Mouse (Mus musculus) heart, postnatal 25 days (tissue): ENCODE measurements around the gene Kcnn3. TPM values are rescaled to one million over a fixed set of nuclear protein-coding genes. Genes with fewer than 3 reads are reported as not detected.

ENCODE experiments used
- DNase-seq: peaks from one replicate; pipeline ENCODE4 v3.0.0; 2022; ENCODE audit warnings: low spot score
- intact Hi-C: fragments of 180-260 bp; cut with DNase I; formaldehyde crosslinking; loops from one replicate; pipeline ENCODE4 v1.15.1; 2025
- total RNA-seq, 2 experiments: library from RNA; stranded (reverse); gene quantifications; 2 replicates each; pipeline ENCODE4 v1.2.3; 2021

Gene Kcnn3
- total RNA-seq, 2 experiments from 2014 or later = 2.3 to 2.8 TPM

- intact Hi-C loops = no loop called here
- no peak for DNase-seq
Measured at GRCm38 (mm10) chr3:89515444-89515843, 4.5 kb upstream of the Kcnn3 start.

- intact Hi-C loops = no loop called here
- no peak for DNase-seq
Measured at GRCm38 (mm10) chr3:89516321-89516720, 3.6 kb upstream of the Kcnn3 start.

- no peak for DNase-seq
- intact Hi-C loops = no loop called here
Measured at GRCm38 (mm10) chr3:89520618-89521502, 896 bp downstream of the Kcnn3 start.

- intact Hi-C loops = no loop called here
Measured at GRCm38 (mm10) chr3:89521503-89521854, 1.5 kb downstream of the Kcnn3 start.

GRCm38 (mm10) chr3:89522450-89523128, 2.6 kb downstream of the Kcnn3 start:
- DNase-seq = no peak
- intact Hi-C loops = no loop called here

More at GRCm38 (mm10) chr3:89521503-89521854, 1.5 kb downstream of the Kcnn3 start:
- no peak for DNase-seq

- no peak for DNase-seq
- intact Hi-C loops = no loop called here
Measured at GRCm38 (mm10) chr3:89526298-89527090, 6.5 kb downstream of the Kcnn3 start.

GRCm38 (mm10) chr3:89529796-89530195, 9.8 kb downstream of the Kcnn3 start:
- no peak for DNase-seq
- intact Hi-C loops = no loop called here

GRCm38 (mm10) chr3:89534566-89535097, 14.7 kb downstream of the Kcnn3 start:
- DNase-seq = no peak
- intact Hi-C loops = no loop called here

- DNase-seq = no peak
- intact Hi-C loops = no loop called here
Measured at GRCm38 (mm10) chr3:89535147-89535546, 15.2 kb downstream of the Kcnn3 start.

GRCm38 (mm10) chr3:89539036-89539739, 19.2 kb downstream of the Kcnn3 start:
- intact Hi-C loops = no loop called here
- no peak for DNase-seq

GRCm38 (mm10) chr3:89539740-89540370, 19.9 kb downstream of the Kcnn3 start:
- intact Hi-C loops = no loop called here
- DNase-seq = no peak

DNA sequence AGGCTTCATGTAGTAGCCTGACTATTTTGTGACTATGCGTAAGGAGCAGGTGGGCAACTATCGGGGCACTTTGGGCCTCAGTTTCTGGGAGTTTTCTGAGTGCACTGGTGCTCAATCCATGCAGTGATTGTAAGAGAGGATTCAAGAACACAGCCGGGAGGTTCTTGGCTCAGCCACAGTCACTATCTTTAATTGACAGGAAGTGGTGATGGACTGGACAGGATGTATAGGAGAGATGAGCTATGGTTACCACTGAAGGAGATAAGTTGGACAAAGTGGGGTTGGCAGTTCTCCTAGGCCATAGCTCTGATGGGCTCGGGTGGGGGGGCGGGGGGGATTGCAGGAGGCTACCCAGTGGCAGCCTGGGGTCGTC, 20.4 kb downstream of the Kcnn3 start:
- DNase-seq = no peak
- intact Hi-C loops = no loop called here

- intact Hi-C loops = no loop called here
- no peak for DNase-seq
Measured at GRCm38 (mm10) chr3:89546951-89547350, 27.0 kb downstream of the Kcnn3 start.

DNA sequence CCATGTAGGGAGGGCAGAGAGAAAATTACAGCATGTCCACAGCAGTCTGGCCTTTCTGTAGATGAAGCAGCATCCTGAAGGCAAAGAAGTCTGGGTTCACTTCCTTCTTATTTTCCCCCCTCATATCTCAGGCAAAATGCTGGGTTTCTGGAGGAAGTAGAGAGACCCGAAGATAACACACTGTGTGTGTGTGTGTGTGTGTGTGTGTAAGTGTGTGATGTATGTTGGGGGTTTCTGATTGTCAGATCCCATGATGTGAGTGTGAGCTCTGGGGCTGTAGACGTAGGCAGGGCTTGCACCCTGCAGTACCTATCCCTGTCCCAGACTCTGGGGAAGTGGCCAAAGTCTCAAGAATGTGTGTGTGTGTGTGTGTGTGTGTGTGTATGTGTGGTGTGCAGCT, 28.8 kb downstream of the Kcnn3 start:
- intact Hi-C loops = no loop called here

DNA sequence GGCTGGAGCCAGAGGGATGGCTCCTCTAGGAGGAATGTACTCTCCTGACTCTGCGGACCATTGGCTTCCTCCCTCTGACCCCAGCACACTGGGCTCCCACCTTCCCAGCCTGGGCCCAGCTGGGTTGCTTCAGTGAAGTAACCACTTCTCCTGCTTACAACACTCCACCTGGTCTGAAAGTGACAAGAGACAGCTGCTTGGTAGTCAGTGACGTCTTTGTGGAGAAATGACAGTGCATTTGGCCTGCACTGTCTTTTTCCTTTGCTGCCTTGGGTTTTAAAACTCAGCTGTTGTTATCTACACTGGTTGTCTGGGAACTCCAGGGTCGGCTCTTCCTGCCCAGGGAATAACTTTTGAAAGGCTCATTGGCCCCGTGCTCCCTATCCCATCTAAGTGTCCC, 29.5 kb downstream of the Kcnn3 start:
- no peak for DNase-seq
- intact Hi-C loops = no loop called here

More for the DNA sequence above, 28.8 kb downstream of the Kcnn3 start:
- no peak for DNase-seq

- intact Hi-C loops = no loop called here
Measured at GRCm38 (mm10) chr3:89551880-89552279, 31.9 kb downstream of the Kcnn3 start.

GRCm38 (mm10) chr3:89553432-89553831, 33.5 kb downstream of the Kcnn3 start:
- DNase-seq = no peak
- intact Hi-C loops = no loop called here

More at GRCm38 (mm10) chr3:89551880-89552279, 31.9 kb downstream of the Kcnn3 start:
- no peak for DNase-seq

DNA sequence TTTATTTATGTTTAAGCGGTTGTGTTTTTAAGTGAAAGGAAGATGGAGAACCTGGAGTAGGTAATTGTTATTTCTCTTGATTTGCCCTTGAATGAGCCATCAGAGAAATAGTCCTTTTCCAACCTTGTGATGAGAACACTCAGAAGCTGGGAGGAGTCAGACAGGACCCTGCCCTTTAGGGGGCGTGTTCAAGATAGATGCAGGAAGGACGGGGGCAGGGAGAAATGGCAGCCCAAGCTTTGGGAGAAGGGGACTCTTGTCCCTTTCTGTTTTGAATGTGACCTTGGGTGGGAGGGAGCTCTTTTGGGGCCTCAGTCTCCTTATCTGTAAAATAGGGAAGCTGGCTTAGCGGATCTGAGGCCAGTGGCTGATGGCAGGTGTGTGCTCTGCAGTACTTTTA, 34.0 kb downstream of the Kcnn3 start:
- intact Hi-C loops = no loop called here
- no peak for DNase-seq

DNA sequence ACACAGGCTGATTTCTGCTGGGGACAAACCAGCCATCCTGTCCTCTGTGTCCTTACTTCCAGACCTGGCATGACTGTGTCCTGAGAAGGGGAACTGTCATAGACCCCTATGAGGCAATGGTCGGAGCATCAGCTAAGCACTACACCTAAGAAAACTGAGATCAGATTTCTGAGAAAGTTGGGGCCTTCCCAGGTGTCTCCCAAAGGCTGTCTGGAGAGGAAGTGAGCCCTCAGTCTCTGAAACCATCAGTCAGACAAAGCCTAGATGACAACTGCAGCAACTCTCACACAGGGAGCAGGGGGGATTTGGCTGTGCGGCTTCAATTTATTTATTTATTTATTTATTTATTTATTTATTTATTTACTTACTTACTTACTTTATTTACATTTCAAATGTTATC, 34.6 kb downstream of the Kcnn3 start:
- no peak for DNase-seq
- intact Hi-C loops = no loop called here
